Mouse (Mus musculus): ENCODE results near the gene Tmem210. TPM values are rescaled to one million over a fixed set of nuclear protein-coding genes. Genes with fewer than 3 reads are reported as not detected.
A peak's percentile ranks its signal among the peaks of the same experiment; 100 is the strongest.
"Not testable (repeated sequence)": the region's sequence is repeated elsewhere in the genome, so short reads cannot be mapped to it uniquely, and the experiment has no call there.

Gene Tmem210
- total RNA-seq (2015; ENCODE audit: low replicate concordance) (not detected in 2 replicates), total RNA-seq (2017; ENCODE audit: low replicate concordance) (not detected in 2 replicates)

DNA sequence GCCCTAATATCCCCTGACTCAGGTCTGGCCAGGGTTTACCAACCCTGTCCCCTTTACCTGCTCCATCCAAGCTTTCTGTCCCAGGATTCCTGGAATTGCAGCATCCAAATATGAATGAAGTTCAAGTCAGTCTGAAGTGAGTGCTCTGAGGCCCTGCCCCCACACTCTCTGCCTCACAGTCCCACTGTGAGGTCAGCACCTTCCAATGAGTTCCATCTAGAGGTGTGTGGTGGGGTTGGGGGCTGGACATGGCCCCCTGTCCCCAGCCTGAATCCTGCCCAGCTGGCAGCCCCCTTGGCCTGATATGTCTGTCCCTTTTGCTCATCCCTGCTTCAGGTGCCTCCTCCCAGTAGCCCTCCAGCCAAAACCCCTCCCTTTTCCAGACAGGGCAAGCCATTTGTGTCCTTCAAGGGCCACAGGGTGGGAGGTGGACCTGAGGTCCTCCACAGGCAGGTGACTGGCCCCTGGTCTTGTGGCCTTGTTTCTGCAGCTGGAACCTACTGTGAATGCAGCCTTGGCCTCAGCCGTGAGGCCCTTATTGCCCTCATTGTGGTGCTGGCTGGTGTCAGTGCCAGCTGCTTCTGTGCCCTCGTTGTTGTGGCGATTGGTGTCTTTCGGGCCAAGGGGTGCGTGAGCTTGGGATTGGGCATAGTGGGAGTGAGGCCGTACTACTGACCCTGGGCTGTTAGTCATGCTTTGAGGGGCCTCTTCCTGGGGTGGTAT is at the start of gene Tmem210:
Tmem210 (plus strand) TSS at position 219 of the 723 bp plus-strand sequence.
- no peak for ATAC-seq (replicated peaks; ENCODE audit: low FRiP score, poor library complexity, severe bottlenecking)

DNA sequence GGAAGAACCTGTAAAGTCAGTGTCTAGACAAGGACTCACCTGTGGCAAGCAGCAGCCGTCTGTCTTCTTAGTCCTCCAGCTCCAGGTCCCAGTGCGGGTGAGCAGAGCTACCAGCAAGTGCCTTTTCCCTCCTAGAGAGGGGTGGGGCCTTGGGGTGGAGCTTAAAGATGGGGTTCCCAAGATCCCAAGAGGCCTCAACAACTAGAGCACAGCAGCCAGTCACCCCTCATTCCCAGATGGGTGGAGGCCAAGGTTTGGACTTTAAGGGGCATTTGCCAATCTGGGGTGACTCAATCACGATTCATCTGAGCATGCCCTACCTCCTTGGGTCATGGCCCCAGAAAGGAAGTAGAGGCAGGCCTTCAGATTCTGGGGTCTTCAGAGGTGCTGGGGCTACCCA is 48.2 kb upstream of the Tmem210 start:
- ATAC-seq (replicated peaks; ENCODE audit: low FRiP score, poor library complexity, severe bottlenecking) = no peak

DNA sequence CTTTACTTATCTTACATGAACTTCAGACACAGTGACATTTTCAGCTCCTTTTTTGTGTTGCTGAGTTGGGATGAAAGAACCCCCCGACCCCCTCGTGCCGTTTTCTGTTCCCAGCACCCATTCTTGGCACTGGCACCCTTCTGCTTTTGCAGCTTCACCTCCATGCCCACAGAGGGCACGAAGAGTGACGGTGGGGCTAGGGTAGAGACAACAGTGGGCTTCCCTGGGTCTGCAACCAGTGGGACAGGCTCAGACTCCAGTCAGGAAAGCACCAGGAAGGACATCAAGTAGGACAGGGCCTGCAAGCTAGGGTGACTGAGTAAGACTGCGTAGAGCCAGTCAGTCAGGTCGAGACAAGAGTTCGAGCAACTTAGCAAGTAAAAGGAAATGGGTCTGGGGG is 47.6 kb upstream of the Tmem210 start:
- ATAC-seq (replicated peaks; ENCODE audit: low FRiP score, poor library complexity, severe bottlenecking) = no peak

DNA sequence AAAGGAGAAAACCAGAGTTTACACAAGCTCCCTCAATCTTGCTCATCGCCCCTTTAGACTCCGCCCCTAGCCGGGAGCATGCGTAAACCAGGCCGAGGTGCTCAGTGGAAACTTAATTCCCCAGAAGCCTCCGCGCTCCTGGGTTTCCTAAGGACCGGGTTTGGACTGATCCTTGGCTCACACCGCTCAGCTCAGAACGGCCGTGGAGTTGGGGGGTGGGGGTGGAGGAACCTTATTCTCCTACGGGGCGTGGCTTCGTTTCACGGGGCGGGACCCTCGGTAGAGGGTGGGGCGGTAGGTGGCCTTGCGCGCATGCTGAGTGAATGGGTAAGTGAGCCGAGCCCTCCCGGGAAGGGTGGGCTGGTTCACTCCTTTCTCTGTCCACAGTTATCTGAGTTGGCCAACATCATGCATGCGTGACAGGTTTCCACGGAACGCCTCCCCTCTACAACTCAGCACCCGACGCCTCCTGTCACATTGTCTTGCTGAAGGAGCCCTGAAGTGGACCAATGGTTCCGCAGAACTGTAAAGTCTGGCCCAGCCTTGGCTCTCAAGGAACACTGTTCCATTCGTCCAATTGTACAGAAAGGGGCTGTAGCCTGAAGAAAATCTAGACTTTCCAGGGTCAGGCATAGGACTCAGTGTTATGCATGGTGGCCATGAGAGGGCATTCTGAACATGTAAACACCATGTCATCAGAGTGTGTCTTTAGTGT is 47.1 kb upstream of the Tmem210 start:
- no peak for ATAC-seq (replicated peaks; ENCODE audit: low FRiP score, poor library complexity, severe bottlenecking)

DNA sequence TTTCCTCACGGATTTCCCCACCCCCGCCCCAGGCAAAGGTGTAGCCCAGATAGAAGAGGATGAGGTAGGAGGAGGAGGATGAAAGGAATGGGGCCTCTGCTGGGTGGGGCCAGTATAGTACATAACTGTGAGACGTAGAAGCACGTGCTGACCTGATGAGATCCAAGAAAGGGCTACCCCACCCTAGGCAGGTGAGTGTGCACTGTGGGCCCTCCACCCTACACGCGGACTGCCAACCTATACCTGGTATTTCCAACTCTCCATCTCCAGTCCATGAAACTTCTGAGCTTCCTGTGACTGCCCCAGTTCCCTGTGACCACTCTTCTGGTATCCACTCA is 46.5 kb upstream of the Tmem210 start:
- no peak for ATAC-seq (replicated peaks; ENCODE audit: low FRiP score, poor library complexity, severe bottlenecking)

DNA sequence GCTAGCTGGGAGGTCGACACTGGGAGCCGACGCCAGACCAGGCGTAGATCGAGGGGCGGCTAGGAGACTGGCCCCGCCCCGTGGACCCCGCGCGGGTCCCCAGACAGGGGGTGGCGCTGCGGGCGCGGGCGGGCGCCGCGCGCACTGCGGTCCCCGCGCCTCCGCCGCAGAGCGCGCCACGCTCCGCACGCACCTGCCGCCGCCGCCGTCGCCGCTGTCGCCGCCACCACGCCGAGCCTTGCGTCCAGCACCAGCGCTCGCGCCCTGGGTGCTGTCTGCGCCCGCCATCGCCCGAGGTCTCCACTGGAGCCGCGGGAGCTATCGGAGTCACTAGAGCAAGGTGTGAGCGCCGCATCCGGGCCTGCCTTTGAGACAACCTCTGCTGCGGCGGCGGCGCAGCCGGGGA is 45.8 kb upstream of the Tmem210 start, which contains the start of the genes Rnf208 and Cysrt1:
Rnf208 (plus strand) TSS at position 155 of the 406 bp plus-strand sequence.
Cysrt1 (minus strand) TSS at position 352 of the 406 bp plus-strand sequence.
- ATAC-seq (replicated peaks; ENCODE audit: low FRiP score, poor library complexity, severe bottlenecking) = no peak

DNA sequence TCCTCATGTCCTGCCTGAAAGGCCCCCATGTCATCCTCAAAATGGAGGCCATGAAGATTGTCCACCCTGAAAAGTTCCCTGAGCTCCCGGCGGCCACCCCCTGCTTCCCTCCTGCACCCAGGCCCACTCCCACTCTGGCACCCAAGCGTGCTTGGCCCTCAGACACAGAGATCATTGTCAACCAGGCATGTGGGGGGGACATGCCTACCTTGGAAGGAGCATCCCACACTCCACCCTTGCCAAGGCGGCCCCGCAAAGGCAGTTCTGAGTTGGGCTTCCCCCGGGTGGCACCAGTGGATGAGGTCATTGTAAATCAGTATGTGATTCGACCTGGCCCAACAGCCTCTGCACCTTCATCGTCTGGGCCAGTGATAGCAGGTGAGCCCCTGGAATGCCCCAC is 44.6 kb upstream of the Tmem210 start:
- ATAC-seq (replicated peaks; ENCODE audit: low FRiP score, poor library complexity, severe bottlenecking) = no peak

DNA sequence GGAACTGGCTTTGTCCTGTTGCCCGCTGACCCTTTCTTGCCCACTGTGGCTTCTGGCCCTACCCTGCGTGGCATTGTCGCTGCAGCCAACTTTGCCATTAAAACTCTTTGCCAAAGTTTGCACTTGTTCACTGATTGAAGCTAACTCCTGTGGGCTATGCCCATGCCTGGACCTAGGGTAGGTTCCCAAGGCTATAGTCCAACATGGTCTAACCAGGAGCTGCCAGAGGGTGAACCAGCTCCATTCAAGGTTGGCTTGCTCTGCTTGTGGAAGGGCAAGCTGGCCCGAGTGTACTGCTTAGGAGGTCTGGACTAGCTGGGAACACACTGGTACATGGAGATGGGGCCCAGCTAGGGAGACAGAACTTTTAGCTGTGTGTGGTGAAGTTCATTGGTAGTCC is 43.8 kb upstream of the Tmem210 start:
- ATAC-seq (replicated peaks; ENCODE audit: low FRiP score, poor library complexity, severe bottlenecking) = no peak

DNA sequence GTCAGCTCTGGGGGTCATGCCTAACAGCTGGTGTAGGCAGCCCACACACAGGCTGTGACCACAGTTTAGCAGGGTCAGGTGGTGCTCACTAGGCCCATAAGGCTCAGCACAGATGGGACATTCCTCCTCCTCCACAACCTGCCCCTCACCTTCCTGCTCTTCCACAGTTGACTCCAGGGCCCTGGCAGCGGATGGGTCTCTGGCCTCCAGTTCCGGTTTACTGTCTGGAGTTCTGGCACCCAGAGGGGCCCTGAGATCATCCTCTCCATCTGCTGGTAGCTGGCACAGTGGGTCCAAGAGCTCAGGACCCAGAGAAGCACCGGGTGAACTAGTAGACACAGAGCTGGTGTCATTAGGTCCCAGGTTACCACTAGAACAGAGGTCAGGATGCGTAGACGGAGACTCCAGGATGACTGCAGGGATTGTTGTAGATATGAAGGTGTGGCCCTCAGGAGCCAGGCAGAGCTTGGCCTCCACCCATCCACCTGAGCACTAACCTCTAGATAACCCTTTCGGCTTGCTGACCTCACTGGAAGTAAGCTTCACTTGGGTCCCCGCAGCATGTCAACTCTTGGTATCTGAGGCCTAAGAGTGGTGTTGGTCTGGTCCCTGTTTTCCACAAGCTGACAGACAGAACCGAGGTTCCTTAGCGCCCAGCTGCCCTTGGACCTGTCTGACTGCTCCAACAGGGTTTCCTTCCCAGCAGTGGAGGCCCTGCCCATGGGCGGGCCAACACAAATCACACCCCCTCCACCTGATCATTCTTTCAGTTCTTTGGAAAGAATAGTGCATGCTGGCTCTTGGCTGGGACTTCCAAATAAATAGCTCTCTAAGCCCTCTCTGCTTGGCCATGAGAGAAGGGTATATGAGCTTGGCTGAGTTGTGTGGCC is 41.5 kb upstream of the Tmem210 start, which contains the start of gene AL732309.1:
AL732309.1 (minus strand) TSS at position 681 of the 890 bp plus-strand sequence.
- ATAC-seq (replicated peaks; ENCODE audit: low FRiP score, poor library complexity, severe bottlenecking) = no peak

DNA sequence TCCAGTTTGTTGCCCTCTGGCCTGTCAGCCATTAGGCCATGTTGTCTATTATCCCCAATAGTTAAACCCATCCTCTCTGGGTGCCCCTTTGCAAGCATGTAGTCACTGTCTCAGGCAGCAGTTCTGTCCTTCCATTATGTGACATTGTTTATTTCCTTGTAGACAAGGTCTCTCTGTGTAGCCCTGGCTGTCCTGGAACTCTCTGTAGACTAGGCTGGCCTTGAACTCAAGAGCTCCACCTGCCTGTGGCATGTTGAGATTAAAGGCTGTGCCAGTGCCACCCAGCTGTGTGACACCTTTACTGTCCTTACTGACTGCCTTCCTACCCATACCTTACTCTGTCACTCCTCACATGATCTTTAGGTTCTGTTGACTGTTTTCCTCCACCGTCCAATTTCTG is 35.6 kb upstream of the Tmem210 start:
- ATAC-seq (replicated peaks; ENCODE audit: low FRiP score, poor library complexity, severe bottlenecking) = no peak

DNA sequence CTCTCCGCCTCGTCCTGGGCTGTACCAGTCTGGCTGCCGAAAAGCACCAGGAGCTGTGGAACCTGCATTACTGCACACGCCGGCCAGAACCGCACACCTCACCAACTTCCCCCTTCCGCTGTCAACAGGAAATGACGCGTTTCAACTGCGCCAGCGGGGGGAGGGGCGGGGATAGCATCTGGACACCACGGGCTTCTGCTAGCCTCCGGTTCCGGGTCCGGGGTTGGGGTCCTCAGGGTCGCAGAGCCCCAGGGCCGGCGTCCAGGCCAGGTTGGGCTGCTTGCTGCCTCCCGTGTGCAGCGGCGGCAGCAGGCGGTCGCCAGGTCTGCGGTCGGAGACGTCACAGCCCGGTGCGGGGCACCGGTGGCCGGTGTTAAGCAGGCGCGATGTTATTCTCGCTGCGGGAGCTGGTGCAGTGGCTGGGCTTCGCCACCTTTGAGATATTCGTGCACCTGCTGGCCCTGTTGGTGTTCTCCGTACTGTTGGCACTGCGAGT is 32.6 kb upstream of the Tmem210 start, which contains the start of gene Tmem203:
Tmem203 (plus strand) TSS at position 156 of the 496 bp plus-strand sequence.
- peak; percentile 91 for ATAC-seq (replicated peaks; ENCODE audit: low FRiP score, poor library complexity, severe bottlenecking)

DNA sequence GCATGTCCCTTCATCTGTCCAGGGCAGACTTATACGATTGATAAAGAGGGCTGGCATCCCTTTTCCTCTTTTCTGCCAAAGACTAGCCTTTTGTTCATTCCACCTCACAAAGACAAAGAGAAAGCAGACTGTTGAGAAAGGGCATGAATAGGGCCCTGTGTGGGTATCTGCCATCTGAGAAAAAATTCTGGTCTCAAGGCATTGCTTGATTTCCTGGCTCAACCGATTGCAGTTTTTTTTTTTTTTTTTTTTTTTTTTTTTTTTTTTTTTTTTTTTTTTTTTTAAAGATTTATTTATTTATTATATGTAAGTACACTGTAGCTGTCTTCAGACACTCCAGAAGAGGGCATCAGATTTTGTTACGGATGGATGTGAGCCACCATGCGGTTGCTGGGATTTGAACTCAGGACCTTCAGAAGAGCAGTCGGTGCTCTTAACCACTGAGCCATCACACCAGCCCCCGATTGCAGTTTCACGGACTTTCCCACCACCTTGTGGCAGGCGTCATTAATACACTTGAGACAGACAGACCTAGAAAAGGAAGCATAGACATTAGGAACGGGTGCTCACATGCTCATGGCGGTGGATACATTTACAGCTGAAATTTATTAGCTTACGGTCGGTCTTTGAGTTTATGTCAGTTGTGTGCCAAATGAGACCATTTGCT is 31.4 kb upstream of the Tmem210 start:
- ATAC-seq (replicated peaks; ENCODE audit: low FRiP score, poor library complexity, severe bottlenecking) = not testable (repeated sequence)

DNA sequence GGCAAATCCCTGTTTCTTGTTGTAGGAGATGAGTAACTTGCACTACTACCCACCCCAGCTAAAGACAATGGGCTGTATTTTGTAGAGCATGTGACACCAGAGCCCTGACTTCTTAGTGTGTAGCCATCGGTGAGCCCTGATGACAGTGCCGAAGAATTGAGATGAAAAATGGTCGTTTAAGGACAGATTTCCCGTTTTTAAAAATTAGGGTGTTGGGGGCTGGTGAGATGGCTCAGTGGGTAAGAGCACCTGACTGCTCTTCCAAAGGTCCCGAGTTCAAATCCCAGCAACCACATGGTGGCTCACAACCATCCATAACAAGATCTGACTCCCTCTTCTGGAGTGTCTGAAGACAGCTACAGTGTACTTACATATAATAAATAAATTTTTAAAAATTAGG is 30.7 kb upstream of the Tmem210 start:
- not testable (repeated sequence) for ATAC-seq (replicated peaks; ENCODE audit: low FRiP score, poor library complexity, severe bottlenecking)

DNA sequence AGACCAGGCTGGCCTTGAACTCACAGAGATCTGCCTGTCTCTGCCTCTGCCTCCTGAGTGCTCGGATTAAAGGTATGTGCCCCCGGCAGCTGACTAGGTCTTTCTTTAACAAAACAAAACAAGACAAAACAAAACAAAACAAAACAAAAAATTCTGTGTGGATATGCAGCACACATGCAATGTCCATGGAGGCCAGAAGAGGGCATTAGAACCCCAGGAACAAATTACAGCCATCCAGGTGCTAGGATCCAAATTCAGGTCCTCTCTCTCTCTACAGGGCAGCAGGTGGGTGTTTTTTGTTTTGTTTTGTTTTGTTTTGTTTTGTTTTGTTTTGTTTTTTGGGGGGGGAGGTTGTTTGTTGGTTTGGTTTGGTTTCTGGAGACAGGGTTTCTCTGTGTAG is 29.1 kb upstream of the Tmem210 start:
- ATAC-seq (replicated peaks; ENCODE audit: low FRiP score, poor library complexity, severe bottlenecking) = no peak

DNA sequence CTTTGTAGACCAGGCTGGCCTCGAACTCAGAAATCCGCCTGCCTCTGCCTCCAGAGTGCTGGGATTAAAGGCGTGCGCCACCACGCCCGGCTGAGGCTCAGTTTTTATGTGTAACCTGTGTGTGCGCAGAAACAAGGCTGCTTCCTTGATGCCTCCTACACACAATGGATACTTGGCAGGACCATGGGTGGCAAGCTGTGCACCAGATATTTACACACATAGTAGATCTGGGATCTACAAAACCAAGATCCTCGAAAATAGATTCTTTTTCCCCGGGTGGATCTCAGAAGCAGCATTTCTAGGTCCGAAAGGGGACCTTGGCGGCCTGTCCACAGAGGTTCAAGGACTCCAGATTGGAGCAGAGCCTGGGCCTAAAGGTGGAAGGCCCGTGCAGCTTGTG is 26.1 kb upstream of the Tmem210 start:
- peak; percentile 12 for ATAC-seq (replicated peaks; ENCODE audit: low FRiP score, poor library complexity, severe bottlenecking)

DNA sequence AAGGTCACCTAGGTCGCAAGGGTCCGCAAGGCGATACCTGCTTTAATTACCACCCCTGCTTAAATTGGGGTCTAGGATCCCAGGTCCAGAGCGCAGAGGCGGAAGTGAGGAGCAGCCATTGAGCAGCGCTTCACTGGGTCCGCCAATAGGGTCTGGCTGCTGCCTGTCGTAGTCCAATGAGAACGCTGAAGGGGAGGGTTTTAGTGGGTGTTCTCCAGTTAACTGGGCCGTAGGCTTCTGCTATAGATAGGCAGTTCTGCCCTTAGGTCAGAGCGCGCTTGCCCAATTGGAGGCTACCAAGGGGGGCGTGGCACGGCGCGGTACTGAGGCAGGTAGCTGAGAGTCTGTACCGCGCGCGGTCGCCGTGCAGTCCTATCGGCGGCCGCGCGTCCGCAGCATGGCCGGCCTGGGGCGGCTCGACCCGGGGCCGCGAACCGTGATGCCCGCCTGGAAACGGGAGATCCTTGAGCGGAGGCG is 25.6 kb upstream of the Tmem210 start, which contains the start of gene Tprn:
Tprn (plus strand) TSS at position 328 of the 477 bp plus-strand sequence.
- peak; percentile 96 for ATAC-seq (replicated peaks; ENCODE audit: low FRiP score, poor library complexity, severe bottlenecking)

DNA sequence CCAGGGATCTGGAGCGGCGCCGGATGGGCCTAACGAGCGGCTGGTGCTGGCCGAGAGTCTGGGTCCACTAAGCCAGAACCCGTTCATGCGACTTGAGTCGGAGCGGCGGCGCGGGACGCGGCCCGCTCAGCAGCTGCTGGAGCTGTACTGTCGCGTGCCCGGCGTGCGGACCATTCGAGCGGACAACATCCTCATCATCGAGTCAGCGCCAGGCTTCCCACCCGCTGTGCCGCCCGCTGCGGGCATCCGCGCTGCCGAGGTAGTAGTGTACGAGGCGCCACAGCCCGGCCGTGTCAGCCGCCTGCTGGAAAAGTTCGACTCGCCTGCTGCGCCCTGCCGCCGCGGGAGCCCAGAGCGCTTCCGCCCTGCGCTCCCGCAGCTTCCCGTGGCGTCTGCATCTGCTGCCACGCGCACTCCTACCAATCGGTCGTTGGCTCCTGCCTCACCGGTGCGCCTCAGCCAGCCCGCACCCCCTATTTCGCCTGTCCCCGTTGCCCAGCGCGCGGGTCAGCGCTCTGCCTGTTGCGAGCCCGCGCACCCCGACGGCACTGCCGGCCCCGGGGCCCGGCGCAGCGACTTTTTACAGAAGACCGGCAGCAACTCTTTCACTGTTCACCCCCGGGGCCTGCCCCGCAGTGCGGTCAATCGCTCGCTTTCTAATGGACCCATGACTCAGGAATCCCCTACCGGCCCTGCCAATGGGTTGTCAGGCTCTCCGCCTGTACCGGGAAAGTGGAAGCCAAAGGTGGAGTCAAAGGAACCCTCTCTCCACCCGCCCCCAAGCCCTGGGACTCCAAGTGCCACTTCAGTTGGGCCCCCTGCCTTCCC is 24.9 kb upstream of the Tmem210 start:
- no peak; the same call in 1 of the 2 replicates for ATAC-seq (replicated peaks; ENCODE audit: low FRiP score, poor library complexity, severe bottlenecking)

DNA sequence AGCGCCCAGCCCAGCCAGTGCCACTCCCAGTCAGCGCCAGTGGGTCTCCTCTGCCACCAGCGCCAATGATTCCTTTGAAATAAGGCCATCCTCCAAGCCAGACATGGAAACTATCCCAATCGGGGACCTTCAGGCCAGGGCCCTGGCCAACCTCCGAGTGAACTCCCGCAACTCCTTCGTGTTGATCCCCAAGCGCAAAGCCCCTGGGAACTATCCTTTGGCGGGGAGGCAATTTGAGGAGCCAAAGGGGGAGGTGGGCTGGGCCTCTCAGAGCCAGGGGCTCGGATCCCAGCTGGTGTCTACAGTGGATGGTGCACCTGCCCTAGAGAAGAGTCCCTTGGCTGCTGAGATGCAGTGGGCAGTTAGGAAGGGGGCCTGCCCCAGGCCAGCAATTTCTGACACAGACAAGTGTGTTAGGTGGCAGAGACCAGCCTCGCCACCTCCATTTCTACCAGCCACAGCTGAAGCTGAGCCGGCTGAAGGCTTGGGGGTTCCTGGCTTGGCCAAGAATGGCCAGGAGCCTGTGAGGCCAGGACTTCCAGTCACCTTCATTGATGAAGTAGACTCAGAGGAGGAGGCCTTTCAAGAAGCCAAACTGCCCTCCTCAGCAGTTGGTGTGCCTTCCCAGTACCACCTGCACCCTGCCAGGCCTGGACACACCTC is 24.2 kb upstream of the Tmem210 start:
- ATAC-seq (replicated peaks; ENCODE audit: low FRiP score, poor library complexity, severe bottlenecking) = no peak
